Mouse (Mus musculus): ENCODE results near the gene Fam207a. TPM values are rescaled to one million over a fixed set of nuclear protein-coding genes. Genes with fewer than 3 reads are reported as not detected.

Gene Fam207a
- polyA plus RNA-seq, 1 experiment from 2014 or later: 43.5 TPM

- Histone ChIP-seq H3K27ac (replicated peaks) (0 out of 2 replicates have a peak overlapping the region, but pooled peaks have one; percentile 14), H3K36me3 (peaks cover 36% of the 10 kb centered on the region), H3K27me3 (no peaks in the 10 kb centered on the region), H3K4me2 (no peak overlapping the region), H3K9ac (no peak overlapping the region), H3K4me3 (no peak overlapping the region), H3K9me3 (no peaks in the 10 kb centered on the region), H3K4me1 (replicated peaks) (0 out of 2 replicates have a peak, but pooled peaks cover 3% of the 10 kb centered on the region)
- 70% methylated on average over 18 of the region's 18 CpGs for WGBS
- no peak for ATAC-seq (ENCODE audit: low read depth)
Observed at GRCm38 (mm10) chr10:77484205-77484935, 31.2 kb downstream of the Fam207a start.

- Histone ChIP-seq H3K36me3 (peaks cover 11% of the 10 kb centered on the region), H3K4me1 (replicated peaks) (0 out of 2 replicates have a peak, but pooled peaks cover 3% of the 10 kb centered on the region), H3K27me3 (no peaks in the 10 kb centered on the region), H3K4me2 (no peak overlapping the region), H3K9me3 (no peaks in the 10 kb centered on the region), H3K9ac (no peak overlapping the region), H3K27ac (replicated peaks) (no peak overlapping the region), H3K4me3 (no peak overlapping the region)
- ATAC-seq (ENCODE audit: low read depth): no peak
Observed at GRCm38 (mm10) chr10:77481814-77482213, 33.8 kb downstream of the Fam207a start.

- 81% methylated on average over 1 of the region's 1 CpGs for WGBS
- H3K4me1 ChIP-seq (replicated peaks): 0 out of 2 replicates have a peak, but pooled peaks cover 3% of the 10 kb centered on the region
- H3K27me3 ChIP-seq: no peaks in the 10 kb centered on the region
- no peak overlapping the region for H3K9ac ChIP-seq
- ATAC-seq (ENCODE audit: low read depth): no peak
- no peaks in the 10 kb centered on the region for H3K9me3 ChIP-seq
- H3K4me3 ChIP-seq: no peak overlapping the region
- H3K4me2 ChIP-seq: no peak overlapping the region
- H3K27ac ChIP-seq (replicated peaks): no peak overlapping the region
- no peaks in the 10 kb centered on the region for H3K36me3 ChIP-seq
Observed at GRCm38 (mm10) chr10:77479972-77480371, 35.6 kb downstream of the Fam207a start.

GRCm38 (mm10) chr10:77476907-77477306 lies 38.7 kb downstream of the Fam207a start:
- H3K36me3 ChIP-seq: no peaks in the 10 kb centered on the region
- H3K27ac ChIP-seq (replicated peaks): no peak overlapping the region
- H3K4me2 ChIP-seq: no peak overlapping the region
- 92% methylated on average over 3 of the region's 3 CpGs for whole genome bisulfite sequencing
- no peak for ATAC-seq (ENCODE audit: low read depth)
- H3K9ac ChIP-seq: no peak overlapping the region
- H3K9me3 ChIP-seq: no peaks in the 10 kb centered on the region
- H3K27me3 ChIP-seq: no peaks in the 10 kb centered on the region
- H3K4me3 ChIP-seq: no peak overlapping the region
- H3K4me1 ChIP-seq (replicated peaks): no peaks in the 10 kb centered on the region

- H3K27me3 ChIP-seq: no peaks in the 10 kb centered on the region
- no peak for ATAC-seq (ENCODE audit: low read depth)
- H3K9ac ChIP-seq: no peak overlapping the region
- no peaks in the 10 kb centered on the region for H3K4me1 ChIP-seq (replicated peaks)
- no peak overlapping the region for H3K4me3 ChIP-seq
- no peak overlapping the region for H3K4me2 ChIP-seq
- no peaks in the 10 kb centered on the region for H3K36me3 ChIP-seq
- H3K27ac ChIP-seq (replicated peaks): no peak overlapping the region
- WGBS: 84% methylated on average over 5 of the region's 5 CpGs
- no peaks in the 10 kb centered on the region for H3K9me3 ChIP-seq
Observed at GRCm38 (mm10) chr10:77472188-77472587, 43.4 kb downstream of the Fam207a start.

GRCm38 (mm10) chr10:77471512-77471911 lies 44.1 kb downstream of the Fam207a start:
- Histone ChIP-seq H3K36me3 (no peaks in the 10 kb centered on the region), H3K9ac (no peak overlapping the region), H3K27ac (replicated peaks) (no peak overlapping the region), H3K4me3 (no peak overlapping the region), H3K4me2 (no peak overlapping the region), H3K4me1 (replicated peaks) (no peaks in the 10 kb centered on the region), H3K9me3 (no peaks in the 10 kb centered on the region), H3K27me3 (no peaks in the 10 kb centered on the region)
- WGBS: 82% methylated on average over 7 of the region's 7 CpGs
- ATAC-seq (ENCODE audit: low read depth): no peak

- no peaks in the 10 kb centered on the region for H3K36me3 ChIP-seq
- no peak overlapping the region for H3K9ac ChIP-seq
- H3K27ac ChIP-seq (replicated peaks): no peak overlapping the region
- H3K4me1 ChIP-seq (replicated peaks): no peaks in the 10 kb centered on the region
- ATAC-seq (ENCODE audit: low read depth): no peak
- no peak overlapping the region for H3K4me3 ChIP-seq
- no peaks in the 10 kb centered on the region for H3K27me3 ChIP-seq
- no peaks in the 10 kb centered on the region for H3K9me3 ChIP-seq
- WGBS: 81% methylated on average over 3 of the region's 3 CpGs
- no peak overlapping the region for H3K4me2 ChIP-seq
Observed at GRCm38 (mm10) chr10:77470763-77471162, 44.8 kb downstream of the Fam207a start.

- H3K9me3 ChIP-seq: no peaks in the 10 kb centered on the region
- WGBS: 73% methylated on average over 4 of the region's 4 CpGs
- no peaks in the 10 kb centered on the region for H3K27me3 ChIP-seq
- peaks cover 11% of the 10 kb centered on the region for H3K4me1 ChIP-seq (replicated peaks)
- no peak overlapping the region for H3K4me3 ChIP-seq
- no peak overlapping the region for H3K9ac ChIP-seq
- no peak for ATAC-seq (ENCODE audit: low read depth)
- no peak overlapping the region for H3K27ac ChIP-seq (replicated peaks)
- H3K36me3 ChIP-seq: no peaks in the 10 kb centered on the region
- no peak overlapping the region for H3K4me2 ChIP-seq
Observed at GRCm38 (mm10) chr10:77468675-77469074, 46.9 kb downstream of the Fam207a start.

GRCm38 (mm10) chr10:77467407-77467806 lies 48.2 kb downstream of the Fam207a start:
- H3K27me3 ChIP-seq: no peaks in the 10 kb centered on the region
- 85% methylated on average over 6 of the region's 6 CpGs for WGBS
- no peak overlapping the region for H3K4me3 ChIP-seq
- H3K36me3 ChIP-seq: no peaks in the 10 kb centered on the region
- H3K4me1 ChIP-seq (replicated peaks): peaks cover 11% of the 10 kb centered on the region
- no peak overlapping the region for H3K27ac ChIP-seq (replicated peaks)
- H3K9ac ChIP-seq: no peak overlapping the region
- no peaks in the 10 kb centered on the region for H3K9me3 ChIP-seq
- no peak for ATAC-seq (ENCODE audit: low read depth)
- no peak overlapping the region for H3K4me2 ChIP-seq

- H3K4me2 ChIP-seq: no peak overlapping the region
- H3K4me1 ChIP-seq (replicated peaks): peaks cover 11% of the 10 kb centered on the region
- H3K27ac ChIP-seq (replicated peaks): no peak overlapping the region
- ATAC-seq (ENCODE audit: low read depth): no peak
- 92% methylated on average over 5 of the region's 5 CpGs for WGBS
- no peak overlapping the region for H3K9ac ChIP-seq
- H3K9me3 ChIP-seq: no peaks in the 10 kb centered on the region
- no peaks in the 10 kb centered on the region for H3K36me3 ChIP-seq
- H3K4me3 ChIP-seq: no peak overlapping the region
- H3K27me3 ChIP-seq: no peaks in the 10 kb centered on the region
Observed at GRCm38 (mm10) chr10:77465902-77466301, 49.7 kb downstream of the Fam207a start.

- H3K4me2 ChIP-seq: no peak overlapping the region
- no peak overlapping the region for H3K9ac ChIP-seq
- WGBS: 64% methylated on average over 10 of the region's 10 CpGs
- H3K27ac ChIP-seq (replicated peaks): no peak overlapping the region
- H3K9me3 ChIP-seq: no peaks in the 10 kb centered on the region
- ATAC-seq (ENCODE audit: low read depth): peak; percentile 25
- no peak overlapping the region for H3K4me3 ChIP-seq
- no peaks in the 10 kb centered on the region for H3K36me3 ChIP-seq
- no peaks in the 10 kb centered on the region for H3K27me3 ChIP-seq
- peaks cover 11% of the 10 kb centered on the region for H3K4me1 ChIP-seq (replicated peaks)
Observed at GRCm38 (mm10) chr10:77464181-77464936, 51.2 kb downstream of the Fam207a start.

GRCm38 (mm10) chr10:77461161-77461560 lies 54.4 kb downstream of the Fam207a start:
- ATAC-seq (ENCODE audit: low read depth): no peak
- Histone ChIP-seq H3K4me1 (replicated peaks) (peaks cover 11% of the 10 kb centered on the region), H3K36me3 (no peaks in the 10 kb centered on the region), H3K4me2 (no peak overlapping the region), H3K27me3 (no peaks in the 10 kb centered on the region), H3K4me3 (no peak overlapping the region), H3K9ac (no peak overlapping the region), H3K9me3 (no peaks in the 10 kb centered on the region), H3K27ac (replicated peaks) (no peak overlapping the region)
- WGBS: 91% methylated on average over 8 of the region's 8 CpGs

All from neural tube, embryonic 13.5 days (tissue).